Mouse (Mus musculus): ENCODE measurements around the gene Myo6. TPM values are rescaled to one million over a fixed set of nuclear protein-coding genes. Genes with fewer than 3 reads are reported as not detected.

Myo6 gene
- total and polyA plus RNA-seq, 2 experiments from 2014 or later: 25.5 to 44.6 TPM

DNA sequence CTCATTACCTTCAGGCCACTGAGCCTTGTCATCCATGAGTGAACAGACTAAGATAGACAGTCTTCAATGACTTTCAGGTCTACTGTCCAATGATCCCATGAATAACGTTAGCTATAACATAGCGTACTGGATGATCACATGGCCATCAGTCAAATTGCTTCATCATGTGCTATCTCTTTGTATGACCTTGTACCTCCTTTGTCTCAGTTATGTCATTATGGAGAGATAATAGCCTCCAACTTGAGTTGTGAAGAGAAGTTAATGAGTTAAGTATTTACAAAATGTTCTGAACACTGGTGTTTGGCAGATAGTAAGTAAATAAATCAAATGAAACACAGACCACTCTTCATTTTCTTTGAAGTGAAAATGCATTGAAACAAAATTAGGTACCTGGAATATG lies 91.7 kb downstream of the Myo6 start:
- DNase-seq (ENCODE audit: low spot score): no peak
- no peak for ATAC-seq (ENCODE audit: low FRiP score)
- H3K27ac ChIP-seq (ENCODE audit: low read depth, low read length): no peak overlapping the region
- H3K4me1 ChIP-seq (ENCODE audit: insufficient read depth, low read length): no peaks in the 10 kb centered on the region
- 91% methylated on average over 2 of the region's 2 CpGs for WGBS
- H3K36me3 ChIP-seq (ENCODE audit: insufficient read depth, low read length): no peaks in the 10 kb centered on the region
- H3K4me3 ChIP-seq (ENCODE audit: low read depth, low read length): no peak overlapping the region
- H3K4me2 ChIP-seq (ENCODE audit: low read depth, low read length, poor library complexity, severe bottlenecking): no peak overlapping the region
- no peak for TF ChIP-seq CTCF (IDR thresholded peaks at IDR 0.05)
- H3K9ac ChIP-seq (replicated peaks; ENCODE audit: low read length, poor library complexity, severe bottlenecking): no peak overlapping the region
- H3K27me3 ChIP-seq (ENCODE audit: insufficient read depth, low read length): no peaks in the 10 kb centered on the region
- no peaks in the 10 kb centered on the region for H3K9me3 ChIP-seq (ENCODE audit: low read length)

DNA sequence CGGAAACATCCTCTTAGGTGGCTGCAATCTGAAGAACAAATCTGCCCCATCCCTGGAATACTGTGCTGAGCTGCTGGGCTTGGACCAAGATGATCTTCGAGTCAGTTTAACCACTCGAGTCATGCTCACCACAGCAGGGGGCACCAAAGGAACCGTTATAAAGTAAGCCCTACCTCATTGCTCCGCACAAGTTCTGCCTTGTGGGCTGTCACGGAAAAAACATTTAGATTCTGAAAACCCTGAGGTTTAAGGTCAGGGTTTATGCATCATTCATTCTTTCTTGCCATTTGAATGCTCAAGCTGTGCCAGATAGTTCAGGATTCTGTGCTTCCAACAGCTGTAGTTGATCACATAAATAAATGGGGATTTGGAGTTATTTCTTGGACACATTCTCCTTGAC lies 93.6 kb downstream of the Myo6 start:
- WGBS: 56% methylated on average over 6 of the region's 6 CpGs
- ATAC-seq (ENCODE audit: low FRiP score) (no peak), DNase-seq (ENCODE audit: low spot score) (no peak)
- Histone ChIP-seq H3K4me2 (ENCODE audit: low read depth, low read length, poor library complexity, severe bottlenecking) (no peak overlapping the region), H3K36me3 (ENCODE audit: insufficient read depth, low read length) (no peaks in the 10 kb centered on the region), H3K9me3 (ENCODE audit: low read length) (no peaks in the 10 kb centered on the region), H3K4me3 (ENCODE audit: low read depth, low read length) (no peak overlapping the region), H3K27ac (ENCODE audit: low read depth, low read length) (no peak overlapping the region), H3K27me3 (ENCODE audit: insufficient read depth, low read length) (no peaks in the 10 kb centered on the region), H3K4me1 (ENCODE audit: insufficient read depth, low read length) (no peaks in the 10 kb centered on the region), H3K9ac (replicated peaks; ENCODE audit: low read length, poor library complexity, severe bottlenecking) (no peak overlapping the region)
- no peak for TF ChIP-seq CTCF (IDR thresholded peaks at IDR 0.05)

- Histone ChIP-seq H3K4me2 (ENCODE audit: low read depth, low read length, poor library complexity, severe bottlenecking) (no peak overlapping the region), H3K4me1 (ENCODE audit: insufficient read depth, low read length) (no peaks in the 10 kb centered on the region), H3K27ac (ENCODE audit: low read depth, low read length) (no peak overlapping the region), H3K27me3 (ENCODE audit: insufficient read depth, low read length) (no peaks in the 10 kb centered on the region), H3K36me3 (ENCODE audit: insufficient read depth, low read length) (no peaks in the 10 kb centered on the region), H3K9ac (replicated peaks; ENCODE audit: low read length, poor library complexity, severe bottlenecking) (no peak overlapping the region), H3K4me3 (ENCODE audit: low read depth, low read length) (no peak overlapping the region), H3K9me3 (ENCODE audit: low read length) (no peaks in the 10 kb centered on the region)
- DNase-seq (ENCODE audit: low spot score) (no peak), ATAC-seq (ENCODE audit: low FRiP score) (no peak)
- 84% methylated on average over 3 of the region's 3 CpGs for WGBS
- no peak for TF ChIP-seq CTCF (IDR thresholded peaks at IDR 0.05)
Observed at GRCm38 (mm10) chr9:80260905-80261304, 96.1 kb downstream of the Myo6 start.

DNA sequence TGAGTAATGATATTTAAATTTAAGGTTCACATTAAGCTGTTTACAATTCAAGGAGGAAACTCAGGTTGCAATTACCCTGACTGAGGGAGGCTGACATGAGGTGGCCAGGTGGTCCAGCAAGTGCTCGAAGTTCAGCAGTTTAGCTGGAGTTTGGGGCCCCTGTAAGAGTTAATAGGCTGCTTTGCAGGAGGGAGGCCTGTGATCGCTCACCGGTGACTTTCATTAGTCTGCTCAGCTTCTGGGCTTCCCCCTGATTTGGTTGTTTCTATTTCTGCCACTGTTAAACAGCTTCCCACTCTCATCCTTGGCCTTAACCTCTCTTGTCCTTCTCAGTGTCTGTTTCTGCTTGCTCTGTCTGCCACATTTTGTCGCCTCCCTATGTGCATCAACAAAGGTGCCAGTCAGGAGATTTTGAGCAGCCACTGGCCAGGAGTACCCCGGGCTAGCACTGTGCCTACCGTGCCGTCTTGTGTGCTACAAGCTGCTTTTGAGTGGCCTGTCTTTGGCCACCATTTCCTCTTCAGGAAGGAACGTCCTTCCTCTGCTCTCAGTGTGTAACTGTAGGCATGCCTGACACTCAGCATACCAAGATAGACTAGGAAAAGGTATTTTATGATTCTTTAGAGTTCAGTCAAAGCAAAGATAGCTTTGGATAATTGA lies 97.7 kb downstream of the Myo6 start:
- Histone ChIP-seq H3K4me3 (ENCODE audit: low read depth, low read length) (no peak overlapping the region), H3K4me1 (ENCODE audit: insufficient read depth, low read length) (no peaks in the 10 kb centered on the region), H3K9me3 (ENCODE audit: low read length) (no peaks in the 10 kb centered on the region), H3K27me3 (ENCODE audit: insufficient read depth, low read length) (no peaks in the 10 kb centered on the region), H3K9ac (replicated peaks; ENCODE audit: low read length, poor library complexity, severe bottlenecking) (no peak overlapping the region), H3K27ac (ENCODE audit: low read depth, low read length) (no peak overlapping the region), H3K4me2 (ENCODE audit: low read depth, low read length, poor library complexity, severe bottlenecking) (no peak overlapping the region), H3K36me3 (ENCODE audit: insufficient read depth, low read length) (0 out of 2 replicates have a peak, but pooled peaks cover 4% of the 10 kb centered on the region)
- ATAC-seq (ENCODE audit: low FRiP score): no peak
- WGBS: 54% methylated on average over 8 of the region's 8 CpGs
- no peak for DNase-seq (ENCODE audit: low spot score)
- no peak for TF ChIP-seq CTCF (IDR thresholded peaks at IDR 0.05)

GRCm38 (mm10) chr9:80266086-80266485 lies 101.3 kb downstream of the Myo6 start:
- no peak overlapping the region for H3K27ac ChIP-seq (ENCODE audit: low read depth, low read length)
- H3K27me3 ChIP-seq (ENCODE audit: insufficient read depth, low read length): no peaks in the 10 kb centered on the region
- no peaks in the 10 kb centered on the region for H3K4me1 ChIP-seq (ENCODE audit: insufficient read depth, low read length)
- no peak for TF ChIP-seq CTCF (IDR thresholded peaks at IDR 0.05)
- DNase-seq (ENCODE audit: low spot score): no peak
- peaks cover 4% of the 10 kb centered on the region; the same call in 1 of the 2 replicates for H3K36me3 ChIP-seq (ENCODE audit: insufficient read depth, low read length)
- 87% methylated on average over 7 of the region's 7 CpGs for WGBS
- no peak overlapping the region for H3K4me3 ChIP-seq (ENCODE audit: low read depth, low read length)
- H3K9me3 ChIP-seq (ENCODE audit: low read length): no peaks in the 10 kb centered on the region
- H3K9ac ChIP-seq (replicated peaks; ENCODE audit: low read length, poor library complexity, severe bottlenecking): no peak overlapping the region
- ATAC-seq (ENCODE audit: low FRiP score): no peak
- H3K4me2 ChIP-seq (ENCODE audit: low read depth, low read length, poor library complexity, severe bottlenecking): no peak overlapping the region

DNA sequence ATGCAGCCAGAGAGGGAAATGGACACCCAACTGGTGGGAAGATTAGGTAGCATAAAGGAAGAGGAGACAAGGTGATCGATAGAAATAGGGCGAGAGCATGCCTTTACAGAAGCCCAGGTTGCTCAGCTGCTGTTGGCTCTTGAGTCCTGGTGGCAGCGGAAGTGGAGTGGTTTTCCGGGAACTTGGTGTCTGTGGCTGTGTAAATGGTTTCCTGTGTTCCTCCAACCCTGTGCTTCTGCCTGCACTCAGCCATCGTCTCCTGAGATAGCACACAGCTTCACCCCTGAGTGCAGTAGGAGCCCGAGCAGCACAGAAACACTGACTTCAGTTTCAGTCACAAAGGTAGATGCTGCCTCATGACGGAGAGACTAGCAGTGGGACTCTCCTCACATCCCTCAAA lies 101.7 kb downstream of the Myo6 start:
- Histone ChIP-seq H3K36me3 (ENCODE audit: insufficient read depth, low read length) (peaks cover 4% of the 10 kb centered on the region; the same call in 1 of the 2 replicates), H3K9ac (replicated peaks; ENCODE audit: low read length, poor library complexity, severe bottlenecking) (no peak overlapping the region), H3K27ac (ENCODE audit: low read depth, low read length) (no peak overlapping the region), H3K27me3 (ENCODE audit: insufficient read depth, low read length) (no peaks in the 10 kb centered on the region), H3K9me3 (ENCODE audit: low read length) (no peaks in the 10 kb centered on the region), H3K4me2 (ENCODE audit: low read depth, low read length, poor library complexity, severe bottlenecking) (no peak overlapping the region), H3K4me1 (ENCODE audit: insufficient read depth, low read length) (no peaks in the 10 kb centered on the region), H3K4me3 (ENCODE audit: low read depth, low read length) (no peak overlapping the region)
- DNase-seq (ENCODE audit: low spot score) (no peak), ATAC-seq (ENCODE audit: low FRiP score) (no peak)
- TF ChIP-seq CTCF (IDR thresholded peaks at IDR 0.05): no peak
- WGBS: 91% methylated on average over 7 of the region's 7 CpGs
